Mouse (Mus musculus): ENCODE results near the gene Rbbp4. TPM values are rescaled to one million over a fixed set of nuclear protein-coding genes. Genes with fewer than 3 reads are reported as not detected.

Gene Rbbp4
- polyA plus RNA-seq, 1 experiment from 2014 or later = 267 TPM

- H3K4me3 ChIP-seq (ENCODE audit: low read depth, low read length) = no peak overlapping the region
- 32% methylated on average over 16 of the region's 16 CpGs for WGBS
- no peak overlapping the region for H3K9ac ChIP-seq (ENCODE audit: low read depth, low read length)
- H3K27me3 ChIP-seq (ENCODE audit: control insufficient read depth, insufficient read depth, low read depth, low read length) = no peaks in the 10 kb centered on the region
- no peak overlapping the region for H3K4me2 ChIP-seq (ENCODE audit: low read length)
- H3K36me3 ChIP-seq (ENCODE audit: control insufficient read depth, insufficient read depth, low read length) = no peaks in the 10 kb centered on the region
- no peak overlapping the region for H3K27ac ChIP-seq (ENCODE audit: low read length)
- H3K9me3 ChIP-seq (replicated peaks; ENCODE audit: control insufficient read depth, low read length, poor library complexity, severe bottlenecking) = no peaks in the 10 kb centered on the region
- H3K4me1 ChIP-seq (ENCODE audit: control insufficient read depth, insufficient read depth, low read length) = no peaks in the 10 kb centered on the region
- ATAC-seq = no peak
These were observed 41.5 kb downstream of the Rbbp4 start for GRCm38 (mm10) chr4:129293702-129294101.

- Histone ChIP-seq H3K36me3 (ENCODE audit: control insufficient read depth, insufficient read depth, low read length) (no peaks in the 10 kb centered on the region), H3K4me2 (ENCODE audit: low read length) (no peak overlapping the region), H3K27ac (ENCODE audit: low read length) (no peak overlapping the region), H3K9ac (ENCODE audit: low read depth, low read length) (no peak overlapping the region), H3K4me3 (ENCODE audit: low read depth, low read length) (no peak overlapping the region), H3K27me3 (ENCODE audit: control insufficient read depth, insufficient read depth, low read depth, low read length) (no peaks in the 10 kb centered on the region), H3K9me3 (replicated peaks; ENCODE audit: control insufficient read depth, low read length, poor library complexity, severe bottlenecking) (no peaks in the 10 kb centered on the region), H3K4me1 (ENCODE audit: control insufficient read depth, insufficient read depth, low read length) (no peaks in the 10 kb centered on the region)
- no peak for ATAC-seq
- 66% methylated on average over 7 of the region's 7 CpGs for WGBS
These were observed 42.3 kb downstream of the Rbbp4 start for GRCm38 (mm10) chr4:129292831-129293230.

GRCm38 (mm10) chr4:129289671-129290070 is 45.5 kb downstream of the Rbbp4 start:
- no peak overlapping the region for H3K4me2 ChIP-seq (ENCODE audit: low read length)
- WGBS = 94% methylated on average over 8 of the region's 8 CpGs
- ATAC-seq = no peak

GRCm38 (mm10) chr4:129288067-129288466 is 47.1 kb downstream of the Rbbp4 start:
- no peak overlapping the region for H3K27ac ChIP-seq (ENCODE audit: low read length)
- peaks cover 11% of the 10 kb centered on the region for H3K4me1 ChIP-seq (ENCODE audit: control insufficient read depth, insufficient read depth, low read length)
- no peak for ATAC-seq
- peak overlapping the region; percentile 85 for H3K4me2 ChIP-seq (ENCODE audit: low read length)
- WGBS = 29% methylated on average over 3 of the region's 3 CpGs
- H3K9ac ChIP-seq (ENCODE audit: low read depth, low read length) = no peak overlapping the region
- no peaks in the 10 kb centered on the region for H3K9me3 ChIP-seq (replicated peaks; ENCODE audit: control insufficient read depth, low read length, poor library complexity, severe bottlenecking)
- H3K36me3 ChIP-seq (ENCODE audit: control insufficient read depth, insufficient read depth, low read length) = no peaks in the 10 kb centered on the region
- peak overlapping the region; percentile 49; the same call in 1 of the 2 replicates for H3K4me3 ChIP-seq (ENCODE audit: low read depth, low read length)
- no peaks in the 10 kb centered on the region; the same call in 1 of the 2 replicates for H3K27me3 ChIP-seq (ENCODE audit: control insufficient read depth, insufficient read depth, low read depth, low read length)

More at GRCm38 (mm10) chr4:129289671-129290070, 45.5 kb downstream of the Rbbp4 start:
- Histone ChIP-seq H3K27me3 (ENCODE audit: control insufficient read depth, insufficient read depth, low read depth, low read length) (no peaks in the 10 kb centered on the region; the same call in 1 of the 2 replicates), H3K9me3 (replicated peaks; ENCODE audit: control insufficient read depth, low read length, poor library complexity, severe bottlenecking) (no peaks in the 10 kb centered on the region), H3K9ac (ENCODE audit: low read depth, low read length) (no peak overlapping the region), H3K4me3 (ENCODE audit: low read depth, low read length) (no peak overlapping the region), H3K36me3 (ENCODE audit: control insufficient read depth, insufficient read depth, low read length) (no peaks in the 10 kb centered on the region), H3K4me1 (ENCODE audit: control insufficient read depth, insufficient read depth, low read length) (peaks cover 11% of the 10 kb centered on the region), H3K27ac (ENCODE audit: low read length) (no peak overlapping the region)

- H3K4me1 ChIP-seq (ENCODE audit: control insufficient read depth, insufficient read depth, low read length) = peaks cover 11% of the 10 kb centered on the region
- H3K4me2 ChIP-seq (ENCODE audit: low read length) = peak within 1 kb of the TSS; percentile 85
- no peak for ATAC-seq
- H3K36me3 ChIP-seq (ENCODE audit: control insufficient read depth, insufficient read depth, low read length) = no peaks in the 10 kb centered on the region
- no peaks in the 10 kb centered on the region for H3K9me3 ChIP-seq (replicated peaks; ENCODE audit: control insufficient read depth, low read length, poor library complexity, severe bottlenecking)
- H3K4me3 ChIP-seq (ENCODE audit: low read depth, low read length) = peak within 1 kb of the TSS; percentile 49
- WGBS = 1% methylated on average over 44 of the region's 53 CpGs
- peak within 1 kb of the TSS; percentile 66 for H3K9ac ChIP-seq (ENCODE audit: low read depth, low read length)
- no peak within 1 kb of the TSS for H3K27ac ChIP-seq (ENCODE audit: low read length)
- H3K27me3 ChIP-seq (ENCODE audit: control insufficient read depth, insufficient read depth, low read depth, low read length) = no peaks in the 10 kb centered on the region; the same call in 1 of the 2 replicates
These were observed 47.6 kb downstream of the Rbbp4 start, which contains the start of gene Sync for GRCm38 (mm10) chr4:129287472-129287981. TSS of gene Sync (plus strand) at chr4:129287617.

- WGBS = 2% methylated on average over 28 of the region's 28 CpGs
- Histone ChIP-seq H3K9ac (ENCODE audit: low read depth, low read length) (peak overlapping the region; percentile 66), H3K36me3 (ENCODE audit: control insufficient read depth, insufficient read depth, low read length) (no peaks in the 10 kb centered on the region), H3K4me2 (ENCODE audit: low read length) (peak overlapping the region; percentile 85), H3K4me1 (ENCODE audit: control insufficient read depth, insufficient read depth, low read length) (peaks cover 11% of the 10 kb centered on the region), H3K27ac (ENCODE audit: low read length) (no peak overlapping the region), H3K9me3 (replicated peaks; ENCODE audit: control insufficient read depth, low read length, poor library complexity, severe bottlenecking) (no peaks in the 10 kb centered on the region), H3K27me3 (ENCODE audit: control insufficient read depth, insufficient read depth, low read depth, low read length) (no peaks in the 10 kb centered on the region; the same call in 1 of the 2 replicates), H3K4me3 (ENCODE audit: low read depth, low read length) (peak overlapping the region; percentile 49)
- no peak for ATAC-seq
These were observed 48.3 kb downstream of the Rbbp4 start for GRCm38 (mm10) chr4:129286683-129287471.

GRCm38 (mm10) chr4:129286001-129286682 is 49.0 kb downstream of the Rbbp4 start:
- WGBS = 65% methylated on average over 5 of the region's 5 CpGs
- ATAC-seq = no peak; the same call in 1 of the 2 replicates
- Histone ChIP-seq H3K27ac (ENCODE audit: low read length) (no peak overlapping the region), H3K27me3 (ENCODE audit: control insufficient read depth, insufficient read depth, low read depth, low read length) (no peaks in the 10 kb centered on the region; the same call in 1 of the 2 replicates), H3K4me3 (ENCODE audit: low read depth, low read length) (no peak overlapping the region), H3K9ac (ENCODE audit: low read depth, low read length) (no peak overlapping the region), H3K9me3 (replicated peaks; ENCODE audit: control insufficient read depth, low read length, poor library complexity, severe bottlenecking) (no peaks in the 10 kb centered on the region), H3K4me2 (ENCODE audit: low read length) (peak overlapping the region; percentile 85; the same call in 1 of the 2 replicates), H3K4me1 (ENCODE audit: control insufficient read depth, insufficient read depth, low read length) (peaks cover 11% of the 10 kb centered on the region), H3K36me3 (ENCODE audit: control insufficient read depth, insufficient read depth, low read length) (no peaks in the 10 kb centered on the region)

- no peak overlapping the region for H3K27ac ChIP-seq (ENCODE audit: low read length)
- H3K27me3 ChIP-seq (ENCODE audit: control insufficient read depth, insufficient read depth, low read depth, low read length) = no peaks in the 10 kb centered on the region; the same call in 1 of the 2 replicates
- no peak overlapping the region for H3K9ac ChIP-seq (ENCODE audit: low read depth, low read length)
- peaks cover 11% of the 10 kb centered on the region for H3K4me1 ChIP-seq (ENCODE audit: control insufficient read depth, insufficient read depth, low read length)
- ATAC-seq = no peak
- H3K4me2 ChIP-seq (ENCODE audit: low read length) = no peak overlapping the region
- WGBS = 88% methylated on average over 2 of the region's 2 CpGs
- no peak overlapping the region for H3K4me3 ChIP-seq (ENCODE audit: low read depth, low read length)
- H3K36me3 ChIP-seq (ENCODE audit: control insufficient read depth, insufficient read depth, low read length) = no peaks in the 10 kb centered on the region
- no peaks in the 10 kb centered on the region for H3K9me3 ChIP-seq (replicated peaks; ENCODE audit: control insufficient read depth, low read length, poor library complexity, severe bottlenecking)
These were observed 50.5 kb downstream of the Rbbp4 start for GRCm38 (mm10) chr4:129284685-129285084.

Measured in midbrain, embryonic 16.5 days (tissue).